In the genomic region with DNA sequence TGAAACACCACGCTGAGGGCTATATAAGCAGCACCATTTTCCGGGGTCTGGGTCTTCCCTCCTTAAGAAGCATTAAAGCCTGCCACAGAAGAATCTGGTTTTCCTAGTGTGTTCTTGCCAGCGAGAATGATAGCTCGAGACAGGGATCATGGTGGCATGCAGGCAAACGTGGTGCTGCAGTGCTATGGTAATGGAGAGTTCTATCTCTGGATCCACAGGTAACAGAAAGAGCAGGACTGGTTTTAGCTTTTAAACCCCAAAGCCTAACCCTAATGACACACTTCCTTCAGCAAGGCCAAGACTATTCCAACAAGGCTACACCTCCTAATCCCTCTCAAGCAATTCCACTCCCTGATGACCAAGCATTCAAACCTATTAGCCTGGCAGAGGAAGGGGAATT, we compare ENCODE assay signal across 25 mouse cellular contexts.
DNase-seq lines count a peak whose midpoint lies in the region; ATAC-seq and TF ChIP-seq lines count a peak whose summit lies in the region.
"Had no signal": no experiment of that assay in that cellular context is flagged by ENCODE, and none has a peak within 500 bp of the region (broad histone marks: within the 10 kb centered on the region; RNA-seq: fewer than 3 reads in every experiment).

No protein-coding gene starts in this region.

- no peaks in the 10 kb centered on the region for H3K36me3 ChIP-seq in heart, embryonic 10.5 days
- no peaks in the 10 kb centered on the region for H3K36me3 ChIP-seq in lung, postnatal 0 days (ENCODE audit: insufficient read depth, low read length)
- H3K36me3 ChIP-seq: embryonic facial prominence, embryonic 10.5 days; embryonic facial prominence, embryonic 12.5 days; forebrain, embryonic 15.5 days; G1E had no signal

- peak; percentile 85 for DNase-seq in heart, adult 11 months
- DNase-seq in heart, embryonic 10.5 days (ENCODE audit: low spot score): no peak
- DNase-seq in lung, postnatal 0 days (ENCODE audit: low spot score): peak; percentile 3
- DNase-seq in lung, postnatal 25 days (ENCODE audit: low spot score): no peak
- DNase-seq in 3T3-L1 (ENCODE audit: low read depth, low spot score): peak; percentile 5
- peak; percentile 2 for DNase-seq in induced T-regulatory cell, adult 2 months (ENCODE audit: low read depth)
- DNase-seq in thymus, postnatal 4 days: no peak
- DNase-seq: adrenal gland, adult 8-10 months; adrenal gland, postnatal 14 days; adrenal gland, postnatal 36 days; B cell, adult 2 months; cerebellum, adult 11-12 months; cerebellum, adult 2 months; cerebellum, adult 9-10 months; cerebellum, postnatal 10 days; cerebellum, postnatal 25 days had no signal

- TF ChIP-seq CTCF in lung, postnatal 0 days (IDR thresholded peaks at IDR 0.05): no peak

- H3K4me2 ChIP-seq in lung, postnatal 0 days (replicated peaks; ENCODE audit: low read depth, low read length): no peak overlapping the region
- H3K4me2 ChIP-seq: embryonic facial prominence, embryonic 12.5 days; forebrain, embryonic 13.5 days; forebrain, embryonic 15.5 days had no signal

- ATAC-seq in lung, postnatal 0 days: no peak
- ATAC-seq: activated CD4-positive, CD25-positive, alpha-beta regulatory T cell, adult 4 months; forebrain, embryonic 13.5 days; forebrain, embryonic 15.5 days; forebrain, postnatal 0 days; Patski had no signal

- no peak overlapping the region for H3K27ac ChIP-seq in heart, embryonic 10.5 days
- no peak overlapping the region for H3K27ac ChIP-seq in lung, postnatal 0 days (ENCODE audit: low read length)
- H3K27ac ChIP-seq: embryonic facial prominence, embryonic 10.5 days; embryonic facial prominence, embryonic 12.5 days; forebrain, embryonic 13.5 days; forebrain, embryonic 15.5 days had no signal

- H3K4me3 ChIP-seq in heart, embryonic 10.5 days: no peak overlapping the region
- H3K4me3 ChIP-seq in lung, postnatal 0 days (ENCODE audit: low read depth, low read length): no peak overlapping the region
- H3K4me3 ChIP-seq: embryonic facial prominence, embryonic 10.5 days; embryonic facial prominence, embryonic 12.5 days; forebrain, embryonic 13.5 days; forebrain, embryonic 15.5 days had no signal

- H3K27me3 ChIP-seq in heart, embryonic 10.5 days (ENCODE audit: insufficient read depth, poor library complexity, severe bottlenecking): no peaks in the 10 kb centered on the region
- no peaks in the 10 kb centered on the region for H3K27me3 ChIP-seq in lung, postnatal 0 days (replicated peaks; ENCODE audit: insufficient read depth, low read length)
- H3K27me3 ChIP-seq: CH12.LX; embryonic facial prominence, embryonic 12.5 days; forebrain, embryonic 13.5 days; forebrain, embryonic 15.5 days; Patski had no signal

- no peaks in the 10 kb centered on the region for H3K4me1 ChIP-seq in heart, embryonic 10.5 days
- H3K4me1 ChIP-seq in lung, postnatal 0 days (ENCODE audit: insufficient read depth, low read depth, low read length): no peaks in the 10 kb centered on the region
- H3K4me1 ChIP-seq: embryonic facial prominence, embryonic 10.5 days; embryonic facial prominence, embryonic 12.5 days; forebrain, embryonic 13.5 days; forebrain, embryonic 15.5 days had no signal

- no peak for TF ChIP-seq EP300 in lung, postnatal 0 days (IDR thresholded peaks at IDR 0.05)

- WGBS in heart, embryonic 10.5 days: 89% methylated on average over 5 of the region's 5 CpGs
- 95% methylated on average over 5 of the region's 5 CpGs for WGBS in lung, postnatal 0 days

- H3K9ac ChIP-seq in lung, postnatal 0 days (replicated peaks; ENCODE audit: low read depth): no peak overlapping the region
- H3K9ac ChIP-seq: embryonic facial prominence, embryonic 12.5 days; forebrain, embryonic 13.5 days; forebrain, embryonic 15.5 days; forebrain, postnatal 0 days had no signal

- 0 out of 2 replicates have a peak, but pooled peaks cover 3% of the 10 kb centered on the region for H3K9me3 ChIP-seq in heart, embryonic 10.5 days
- no peaks in the 10 kb centered on the region for H3K9me3 ChIP-seq in lung, postnatal 0 days (ENCODE audit: low read length)
- H3K9me3 ChIP-seq: embryonic facial prominence, embryonic 10.5 days; embryonic facial prominence, embryonic 12.5 days; forebrain, embryonic 13.5 days; forebrain, embryonic 15.5 days; G1E had no signal

Comparison
In these comparisons a context has a peak if more than half of its experiments do, and no peak if none do; other contexts are left out.
1. DNase-seq: peak in heart, adult 11 months (single experiment), lung, postnatal 0 days (single experiment), 3T3-L1 (single experiment) and induced T-regulatory cell, adult 2 months (single experiment); none in heart, embryonic 10.5 days (single experiment), lung, postnatal 25 days (single experiment) and thymus, postnatal 4 days (single experiment).